Mouse (Mus musculus): ENCODE data around the gene Trmt1.

The Trmt1 gene

GRCm38 (mm10) chr8:84693332-84693731 is 7.2 kb downstream of the Trmt1 start:
- no peak for DNase-seq

GRCm38 (mm10) chr8:84695140-84695539 is 9.0 kb downstream of the Trmt1 start:
- no peak for DNase-seq

GRCm38 (mm10) chr8:84697166-84698130 is 11.3 kb downstream of the Trmt1 start:
- DNase-seq = no peak

GRCm38 (mm10) chr8:84698288-84698687 is 12.2 kb downstream of the Trmt1 start:
- no peak for DNase-seq

- DNase-seq = peak; percentile 88 to 92
These were observed 12.9 kb downstream of the Trmt1 start for GRCm38 (mm10) chr8:84698929-84699401.

- peak; percentile 76 to 77 for DNase-seq
These were observed 13.8 kb downstream of the Trmt1 start for GRCm38 (mm10) chr8:84699861-84700322.

- DNase-seq = no peak
These were observed 14.4 kb downstream of the Trmt1 start for GRCm38 (mm10) chr8:84700526-84700925.

- peak; percentile 88 to 90 for DNase-seq
These were observed 15.1 kb downstream of the Trmt1 start, which contains the start of gene Lyl1 for GRCm38 (mm10) chr8:84700941-84701911. Lyl1 (plus strand) TSS chr8:84701457.

- DNase-seq = no peak
These were observed 16.5 kb downstream of the Trmt1 start for GRCm38 (mm10) chr8:84702561-84702960.

GRCm38 (mm10) chr8:84702963-84703465 is 16.9 kb downstream of the Trmt1 start:
- DNase-seq = peak in 1 of 2 experiments; percentile 11

- peak in 1 of 2 experiments; percentile 22 for DNase-seq
These were observed 17.6 kb downstream of the Trmt1 start for GRCm38 (mm10) chr8:84703466-84704249.

- peak; percentile 85 to 89 for DNase-seq
These were observed 18.2 kb downstream of the Trmt1 start for GRCm38 (mm10) chr8:84704356-84704755.

- peak; percentile 53 to 55 for DNase-seq
These were observed 19.0 kb downstream of the Trmt1 start for GRCm38 (mm10) chr8:84704867-84705831.

GRCm38 (mm10) chr8:84705960-84706359 is 19.9 kb downstream of the Trmt1 start:
- DNase-seq = no peak

GRCm38 (mm10) chr8:84706610-84707266 is 20.6 kb downstream of the Trmt1 start:
- DNase-seq = peak; percentile 69 to 70

- DNase-seq = peak; percentile 90 to 93
These were observed 21.3 kb downstream of the Trmt1 start for GRCm38 (mm10) chr8:84707267-84707883.

GRCm38 (mm10) chr8:84708071-84708541 is 22.0 kb downstream of the Trmt1 start:
- peak in 1 of 2 experiments; percentile 71 for DNase-seq

GRCm38 (mm10) chr8:84708774-84709475 is 22.8 kb downstream of the Trmt1 start:
- peak; percentile 85 to 90 for DNase-seq
